Mouse (Mus musculus) hematopoietic stem cell, adult 5-6 weeks (primary cell): ENCODE measurements around the gene Ap5b1. TPM values are rescaled to one million over a fixed set of nuclear protein-coding genes. Genes with fewer than 3 reads are reported as not detected.

Experiments used
- ATAC-seq, 2 experiments: fragments of 125-278 bp in 1 of 2; replicated peaks in 1 of 2; 2 replicates each; pipeline ENCODE4 v1.8.0; 2016 to 2017; ENCODE audit warnings: inconsistent platforms in 2 of 2, mild to moderate bottlenecking in 2 of 2, moderate number of reproducible peaks in 2 of 2, low read depth in 1 of 2, moderate TSS enrichment in 1 of 2; ENCODE audit not compliant: low FRiP score in 2 of 2, poor library complexity in 2 of 2, severe bottlenecking in 2 of 2, insufficient read depth in 1 of 2, low TSS enrichment in 1 of 2
- total RNA-seq: library from RNA; stranded (forward); fragments of 172-1452, 232-1000 nt; gene quantifications from 2 replicates; pipeline ENCODE4 v1.2.3, GENCODE M21; 2017

The Ap5b1 gene
- total RNA-seq: 6.5 and 6.8 TPM in 2 replicates

DNA sequence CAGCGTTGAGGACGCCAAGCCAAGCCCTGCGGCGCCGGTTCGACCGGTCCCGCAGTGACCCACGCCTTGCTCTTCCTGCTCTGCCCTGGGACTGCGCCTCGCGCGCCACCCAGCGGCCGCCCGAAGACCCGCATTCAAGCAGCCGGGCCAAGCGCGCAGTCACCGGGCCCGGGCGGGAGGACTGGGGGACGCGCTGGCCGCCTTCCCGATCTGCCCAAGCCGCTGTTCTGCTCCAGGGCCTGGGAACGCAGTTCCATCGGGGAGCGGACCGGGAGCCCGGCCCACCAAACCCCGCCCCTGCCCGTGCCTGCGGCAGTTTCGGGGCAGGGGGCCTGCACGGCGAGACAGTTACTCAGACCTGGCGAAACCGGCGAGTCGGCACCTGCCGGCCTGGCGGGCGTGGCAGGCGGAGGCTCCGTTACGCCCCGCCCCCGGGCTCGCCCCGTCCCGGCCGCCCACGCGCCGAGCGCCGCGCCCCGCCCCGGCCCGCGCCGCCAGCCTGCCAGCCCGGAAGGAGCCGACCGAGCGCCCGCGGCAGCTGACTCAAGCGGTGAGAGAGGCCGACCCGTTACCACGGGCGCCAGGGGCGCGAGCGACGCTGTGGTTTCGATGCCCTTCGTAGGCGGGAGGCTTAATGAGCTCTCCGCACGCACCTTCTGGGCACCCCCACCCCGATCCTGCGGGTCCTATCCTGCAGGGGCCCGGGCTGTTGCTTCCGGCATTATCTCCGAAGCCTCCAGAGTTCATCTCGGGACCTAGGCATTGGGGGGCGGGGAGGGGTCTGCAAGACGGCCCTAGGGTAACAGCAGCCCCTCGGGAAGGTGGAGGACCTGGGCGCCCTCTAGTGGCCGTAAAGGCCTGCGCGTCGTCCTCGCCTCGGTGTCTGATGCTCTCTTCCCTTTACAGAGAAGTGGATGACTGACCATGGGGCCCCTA lies at the start of gene Ap5b1:
Gene Ap5b1 (plus strand): TSS at position 492 of the 936 bp plus-strand sequence.
- peak; percentile 37 to 53; a peak in 3 of 4 replicates for ATAC-seq

DNA sequence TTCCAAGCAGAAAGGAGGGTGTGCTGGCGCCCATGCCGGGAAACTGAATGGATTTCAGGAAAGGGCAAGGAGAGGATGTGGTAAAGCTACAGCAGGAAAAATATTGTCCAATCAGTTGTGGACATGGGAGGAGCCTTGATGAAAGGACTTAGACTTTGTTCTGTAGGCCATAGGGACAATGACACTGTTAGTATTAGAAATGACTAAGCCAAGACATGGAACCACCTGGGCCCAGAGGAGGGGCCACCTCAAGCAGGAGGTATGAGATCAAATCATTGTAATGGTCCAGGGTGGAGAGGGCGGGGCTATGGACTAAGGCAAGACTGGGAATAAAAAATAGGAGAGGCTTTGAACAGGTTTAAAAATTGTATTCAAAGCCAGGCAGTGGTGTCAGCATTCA lies 49.1 kb upstream of the Ap5b1 start:
- ATAC-seq: no peak

DNA sequence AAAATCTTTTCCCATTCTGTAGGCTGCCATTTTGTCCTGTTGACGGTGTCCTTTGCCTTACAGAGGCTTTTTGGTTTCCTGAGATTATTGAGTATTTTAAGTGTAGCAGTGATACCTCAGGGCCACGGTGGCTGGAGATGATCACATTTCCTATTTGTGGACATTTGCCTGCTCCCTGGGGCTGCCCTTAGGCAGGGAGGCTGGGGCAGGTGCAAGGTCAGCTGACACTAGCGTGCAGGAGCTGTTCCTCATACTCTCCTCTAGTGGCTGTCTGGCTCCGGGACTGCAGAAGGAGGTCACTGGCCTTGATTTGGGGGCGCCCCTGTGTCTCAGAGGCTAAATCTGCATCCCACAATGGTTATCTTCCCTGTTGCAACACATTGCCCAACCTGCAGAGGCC lies 42.6 kb upstream of the Ap5b1 start:
- ATAC-seq: no peak

- ATAC-seq: peak; percentile 97 to 98
Observed at GRCm38 (mm10) chr19:5529325-5530137, 38.3 kb upstream of the Ap5b1 start.

- ATAC-seq: no peak
Observed at GRCm38 (mm10) chr19:5530138-5530524, 37.7 kb upstream of the Ap5b1 start.

DNA sequence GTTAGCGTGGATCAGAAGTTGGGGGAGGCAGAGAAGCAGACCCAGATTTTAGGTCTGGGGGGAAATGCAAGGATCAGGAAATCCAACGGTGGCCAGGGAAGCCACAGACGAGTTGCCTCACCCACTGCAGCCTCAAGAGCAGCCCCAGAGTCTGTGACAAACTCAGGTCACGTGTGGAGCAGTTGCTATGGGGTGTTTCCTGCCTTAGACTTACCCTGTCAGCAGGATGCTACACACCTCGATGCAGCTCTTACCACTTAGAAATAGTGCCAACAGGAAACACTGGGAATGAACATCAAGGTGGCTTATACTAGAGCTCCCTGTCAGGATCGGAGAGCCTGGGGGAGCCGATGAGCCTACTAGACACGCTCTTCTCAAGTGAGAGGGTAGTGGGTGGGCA lies 35.3 kb upstream of the Ap5b1 start:
- ATAC-seq: no peak

DNA sequence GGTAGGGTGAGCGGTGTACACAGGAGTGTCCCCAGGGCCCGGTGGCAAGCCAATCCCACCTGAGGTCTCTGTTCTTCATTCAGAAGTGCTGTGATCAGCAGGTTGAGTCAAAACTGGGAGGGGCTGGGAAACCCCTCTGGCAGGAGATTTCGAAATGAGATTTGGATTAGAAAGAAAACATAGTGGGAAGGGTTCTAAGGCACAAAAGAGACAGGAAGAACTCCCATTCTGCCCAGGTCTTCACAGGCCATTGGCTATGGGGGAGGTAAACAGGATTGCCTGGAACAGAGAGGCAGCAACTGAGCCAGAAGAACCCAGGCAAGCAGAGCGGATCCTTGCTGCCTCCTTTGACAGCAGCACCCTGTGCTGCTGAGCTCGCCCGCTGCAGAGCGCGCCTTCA lies 29.0 kb upstream of the Ap5b1 start:
- ATAC-seq: no peak

GRCm38 (mm10) chr19:5543362-5543761 lies 24.5 kb upstream of the Ap5b1 start:
- no peak for ATAC-seq

DNA sequence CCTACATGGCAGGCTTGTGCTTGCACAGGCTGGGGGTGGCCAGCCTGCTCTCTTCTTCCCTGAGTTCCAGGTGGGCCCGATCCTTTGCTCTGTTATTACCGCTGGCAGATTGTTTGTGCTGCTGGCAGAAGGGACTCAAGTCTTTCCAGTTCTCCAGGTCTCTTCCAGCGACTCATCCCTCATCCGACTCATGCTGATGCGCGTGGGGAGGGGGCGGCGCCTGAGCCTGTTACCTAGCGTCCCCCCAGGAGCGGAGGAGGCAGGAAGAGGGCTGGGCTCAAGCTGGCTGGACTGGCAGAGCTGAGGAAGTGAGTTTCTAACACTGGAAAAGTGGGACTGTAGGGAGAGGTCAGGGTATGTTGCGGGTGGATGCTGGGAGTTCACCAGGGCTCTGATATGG lies 23.8 kb upstream of the Ap5b1 start:
- no peak for ATAC-seq

GRCm38 (mm10) chr19:5547471-5548056 lies 20.3 kb upstream of the Ap5b1 start:
- ATAC-seq: no peak

- ATAC-seq: no peak
Observed at GRCm38 (mm10) chr19:5553802-5554201, 14.0 kb upstream of the Ap5b1 start.

DNA sequence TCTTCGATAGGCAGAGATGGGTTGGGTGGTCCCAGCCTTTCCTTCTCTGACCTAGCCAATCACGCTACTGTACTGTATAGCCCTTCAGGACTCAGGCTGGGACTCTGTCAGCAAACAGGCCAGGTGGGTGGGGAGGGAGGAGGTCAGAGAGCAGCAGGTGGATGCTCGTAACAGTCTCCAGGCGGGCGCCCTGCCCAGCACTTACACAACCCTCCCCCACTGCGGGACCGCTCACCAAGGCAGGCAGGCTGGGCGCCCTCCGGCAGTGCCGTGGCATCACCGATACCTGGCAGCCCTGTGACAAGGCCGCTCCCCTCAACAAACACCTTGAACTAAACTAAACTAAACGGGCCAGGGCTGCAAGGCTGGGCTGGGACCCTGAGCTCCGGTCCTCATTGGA lies 13.6 kb upstream of the Ap5b1 start:
- no peak for ATAC-seq

DNA sequence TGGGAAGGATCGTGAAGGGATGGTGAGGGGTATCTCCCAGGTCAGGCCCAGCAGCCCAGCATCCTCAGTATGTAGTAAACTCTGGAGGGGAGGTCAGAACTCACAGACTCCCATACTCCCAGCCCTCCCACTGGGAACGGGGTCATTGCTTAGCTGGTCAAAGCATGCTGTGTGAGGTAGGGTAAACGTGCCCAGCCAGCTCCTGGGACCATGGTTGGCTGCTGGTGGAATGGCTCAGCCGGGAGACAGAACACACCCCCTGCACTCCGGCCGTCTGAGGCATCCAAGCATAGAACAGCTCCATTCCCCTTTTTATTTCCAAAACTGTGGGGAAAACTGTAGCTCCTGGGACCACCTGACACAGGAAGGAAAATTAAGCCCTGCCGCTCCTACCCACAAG lies 9.7 kb upstream of the Ap5b1 start:
- no peak for ATAC-seq

GRCm38 (mm10) chr19:5558770-5559169 lies 9.1 kb upstream of the Ap5b1 start:
- no peak for ATAC-seq

- ATAC-seq: no peak
Observed at GRCm38 (mm10) chr19:5559229-5559628, 8.6 kb upstream of the Ap5b1 start.

GRCm38 (mm10) chr19:5559631-5560456 lies 8.0 kb upstream of the Ap5b1 start:
- ATAC-seq: 0 out of 4 replicates have a peak, but pooled peaks of 1 of the 2 experiments have one; percentile 12

DNA sequence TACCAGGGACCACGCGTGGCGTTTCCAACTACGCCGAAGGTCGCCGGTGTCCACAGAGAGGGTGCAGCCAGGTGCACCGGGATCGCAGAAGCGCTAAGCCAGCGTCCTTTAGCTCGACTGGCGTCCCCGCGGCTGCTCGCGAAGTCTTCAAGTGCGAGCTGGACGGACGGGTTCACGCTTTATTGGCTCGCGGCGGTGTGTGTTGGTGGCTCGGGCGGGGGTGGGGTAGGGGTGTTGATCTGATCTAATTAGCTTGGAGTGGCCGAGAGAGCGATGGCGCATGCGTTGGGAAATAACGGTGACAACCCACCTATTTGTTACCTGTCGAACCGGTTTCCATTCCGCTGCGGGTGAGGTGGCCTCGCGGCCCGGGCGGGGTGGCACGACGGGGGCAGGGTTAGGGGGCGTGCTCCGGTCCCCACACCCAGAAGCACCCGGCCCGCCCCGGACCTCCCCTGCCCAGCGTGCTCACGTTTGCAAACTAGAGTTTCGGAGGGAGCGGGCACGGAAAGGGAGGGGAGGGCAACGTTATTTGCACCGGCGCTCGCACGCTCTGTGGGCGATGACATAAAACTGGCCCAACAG lies 7.3 kb upstream of the Ap5b1 start, which contains the start of gene Ovol1:
Gene Ovol1 (minus strand): TSS at position 190 of the 585 bp plus-strand sequence.
- 0 out of 4 replicates have a peak, but pooled peaks of 1 of the 2 experiments have one; percentile 26 for ATAC-seq
